Mouse (Mus musculus) adrenal gland, adult 10 weeks (tissue): ENCODE measurements around the gene Olfr914. TPM values are rescaled to one million over a fixed set of nuclear protein-coding genes. Genes with fewer than 3 reads are reported as not detected.

Experiments
- polyA plus RNA-seq: library from polyadenylated mRNA; stranded (reverse); fragments of 350-450 nt; fragmentation: Illumina TruSeq; extraction: RNeasy Lipid Tissue Mini Kit (QIAGEN cat#74804); gene quantifications from one replicate; pipeline ENCODE4 v1.2.3, GENCODE M21; 2014; ENCODE audit warnings: low read depth, low replicate concordance

Gene Olfr914
- not detected for polyA plus RNA-seq

GRCm38 (mm10) chr9:38604802-38605201 lies at the start of gene Olfr914:
TSS of gene Olfr914 (plus strand) at chr9:38605102.

GRCm38 (mm10) chr9:38579878-38580277 lies 25.0 kb upstream of the Olfr914 start, which contains the start of gene Olfr912:
TSS of gene Olfr912 (plus strand) at chr9:38580178.

GRCm38 (mm10) chr9:38592459-38592858 lies 12.4 kb upstream of the Olfr914 start, which contains the start of gene Olfr913:
TSS of gene Olfr913 (plus strand) at chr9:38592759.

GRCm38 (mm10) chr9:38659775-38660174 lies 54.9 kb downstream of the Olfr914 start, which contains the start of gene Olfr916:
TSS of gene Olfr916 (minus strand) at chr9:38659875.

Other genes with a start within 250 kb of the Olfr914 start
- gene Olfr250, start 238.2 kb upstream of the Olfr914 start, polyA plus RNA-seq = not detected
- gene Olfr251, start 228.0 kb upstream of the Olfr914 start, polyA plus RNA-seq = not detected
- gene Olfr147, start 203.4 kb upstream of the Olfr914 start, polyA plus RNA-seq = not detected
- gene Olfr901, start 175.6 kb upstream of the Olfr914 start, polyA plus RNA-seq = not detected
- gene Olfr902, start 157.4 kb upstream of the Olfr914 start, polyA plus RNA-seq = not detected
- not detected for gene Olfr904, start 142.0 kb upstream of the Olfr914 start, polyA plus RNA-seq
- not detected for gene Olfr905, start 134.0 kb upstream of the Olfr914 start, polyA plus RNA-seq
- gene Olfr906, start 118.0 kb upstream of the Olfr914 start, polyA plus RNA-seq = not detected
- gene Olfr907, start 109.3 kb upstream of the Olfr914 start, polyA plus RNA-seq = not detected
- not detected for gene Olfr911-ps1, start 83.5 kb upstream of the Olfr914 start, polyA plus RNA-seq
- not detected for gene Olfr910, start 67.3 kb upstream of the Olfr914 start, polyA plus RNA-seq
- gene Olfr912, start 24.9 kb upstream of the Olfr914 start, polyA plus RNA-seq = not detected
- gene Olfr913, start 12.3 kb upstream of the Olfr914 start, polyA plus RNA-seq = not detected
- not detected for gene Olfr916, start 54.8 kb downstream of the Olfr914 start, polyA plus RNA-seq
- gene Olfr917, start 60.7 kb downstream of the Olfr914 start, polyA plus RNA-seq = not detected
- not detected for gene Olfr918, start 69.5 kb downstream of the Olfr914 start, polyA plus RNA-seq
- gene Olfr919, start 98.6 kb downstream of the Olfr914 start, polyA plus RNA-seq = not detected
- gene Vwa5a, start 113.2 kb downstream of the Olfr914 start, polyA plus RNA-seq = 120 TPM
- 2.5 TPM for gene Olfr920, start 147.2 kb downstream of the Olfr914 start, polyA plus RNA-seq
- gene Olfr921, start 168.0 kb downstream of the Olfr914 start, polyA plus RNA-seq = not detected
- gene Olfr922, start 209.5 kb downstream of the Olfr914 start, polyA plus RNA-seq = not detected
- not detected for gene Olfr923, start 221.4 kb downstream of the Olfr914 start, polyA plus RNA-seq
- not detected for gene Olfr924, start 239.3 kb downstream of the Olfr914 start, polyA plus RNA-seq
- not detected for gene Olfr26, start 250.0 kb downstream of the Olfr914 start, polyA plus RNA-seq